In the genomic region with DNA sequence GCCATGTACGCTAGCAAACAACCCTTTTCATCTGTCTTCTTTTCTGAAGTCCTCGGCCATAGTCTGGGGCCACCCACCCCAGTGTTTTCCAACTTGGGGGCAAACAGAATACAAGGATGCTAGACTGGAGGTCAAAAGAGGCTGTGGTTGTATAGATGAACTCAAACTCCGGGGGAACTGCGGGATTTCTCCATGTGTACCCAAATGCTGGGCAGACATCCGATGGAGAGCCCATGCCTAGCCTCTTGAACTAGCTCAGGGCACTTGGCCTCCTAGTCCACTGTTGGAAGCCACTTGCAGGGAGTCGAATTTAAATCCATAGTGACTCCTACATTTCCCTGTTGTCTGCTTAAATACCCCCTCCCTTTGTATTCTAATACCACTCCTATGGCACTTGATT, we compare ENCODE assay signal across 10 mouse cellular contexts. TPM values are rescaled to one million over a fixed set of nuclear protein-coding genes. Genes with fewer than 3 reads are reported as not detected.
DNase-seq lines count a peak whose midpoint lies in the region; ATAC-seq and TF ChIP-seq lines count a peak whose summit lies in the region.
"Had no signal": no experiment of that assay in that cellular context is flagged by ENCODE, and none has a peak within 500 bp of the region (broad histone marks: within the 10 kb centered on the region; RNA-seq: fewer than 3 reads in every experiment).

No protein-coding gene starts in this region.

- no peak for DNase-seq in heart, adult 18-20 months
- DNase-seq in spleen, adult 18-20 months = no peak
- no peak for DNase-seq in thymus, postnatal 14 days
- no peak for DNase-seq in cerebellum, postnatal 36 days

- TF ChIP-seq CTCF in cortical plate, adult 2 months (IDR thresholded peaks at IDR 0.05; ENCODE audit: extremely low read depth, insufficient read depth, low read length) = no peak

- H3K4me2 ChIP-seq in heart, embryonic 15.5 days = peak overlapping the region; percentile 63
- H3K4me2 ChIP-seq in hindbrain, embryonic 13.5 days = peak overlapping the region; percentile 88
- H3K4me2 ChIP-seq in midbrain, embryonic 12.5 days (replicated peaks) = peak overlapping the region; percentile 76

- H3K36me3 ChIP-seq in heart, embryonic 15.5 days = peaks cover 15% of the 10 kb centered on the region
- H3K36me3 ChIP-seq in hindbrain, embryonic 13.5 days = peaks cover 23% of the 10 kb centered on the region
- peaks cover 24% of the 10 kb centered on the region for H3K36me3 ChIP-seq in midbrain, embryonic 12.5 days

- 0 out of 2 replicates have a peak, but pooled peaks have one; percentile 6 for ATAC-seq in heart, embryonic 15.5 days (replicated peaks; ENCODE audit: insufficient number of reproducible peaks, insufficient read depth, low FRiP score, low read depth)
- peak; percentile 44 for ATAC-seq in hindbrain, embryonic 13.5 days (ENCODE audit: low FRiP score)
- ATAC-seq in midbrain, embryonic 12.5 days (ENCODE audit: low FRiP score, low read depth) = no peak

- H3K4me3 ChIP-seq in heart, embryonic 15.5 days = peak overlapping the region; percentile 72
- H3K4me3 ChIP-seq in cortical plate, adult 2 months (ENCODE audit: insufficient read depth, low read length) = peak overlapping the region; percentile 95
- H3K4me3 ChIP-seq in hindbrain, embryonic 13.5 days = peak overlapping the region; percentile 68
- peak overlapping the region; percentile 61 for H3K4me3 ChIP-seq in midbrain, embryonic 12.5 days

- 37% methylated on average over 6 of the region's 6 CpGs for WGBS in heart, embryonic 15.5 days
- 38% methylated on average over 6 of the region's 6 CpGs for WGBS in hindbrain, embryonic 13.5 days
- WGBS in midbrain, embryonic 12.5 days = 31% methylated on average over 6 of the region's 6 CpGs

- TF ChIP-seq POLR2A in cortical plate, adult 2 months (IDR thresholded peaks at IDR 0.05; ENCODE audit: extremely low read depth, insufficient read depth, low read length) = no peak

- no peaks in the 10 kb centered on the region for H3K27me3 ChIP-seq in heart, embryonic 15.5 days
- H3K27me3 ChIP-seq in hindbrain, embryonic 13.5 days = no peaks in the 10 kb centered on the region
- H3K27me3 ChIP-seq in midbrain, embryonic 12.5 days = no peaks in the 10 kb centered on the region

- no peak overlapping the region for H3K27ac ChIP-seq in heart, embryonic 15.5 days
- H3K27ac ChIP-seq in cortical plate, adult 2 months (ENCODE audit: insufficient read depth, low read length) = no peak overlapping the region
- no peak overlapping the region for H3K27ac ChIP-seq in hindbrain, embryonic 13.5 days
- no peak overlapping the region for H3K27ac ChIP-seq in midbrain, embryonic 12.5 days (replicated peaks)
- H3K27ac ChIP-seq: liver, embryonic 14.5 days had no signal

- no peak overlapping the region for H3K9ac ChIP-seq in heart, embryonic 15.5 days
- peak overlapping the region; percentile 58 for H3K9ac ChIP-seq in hindbrain, embryonic 13.5 days
- H3K9ac ChIP-seq in midbrain, embryonic 12.5 days (replicated peaks) = no peak overlapping the region

- no peaks in the 10 kb centered on the region for H3K9me3 ChIP-seq in heart, embryonic 15.5 days (replicated peaks)
- H3K9me3 ChIP-seq in hindbrain, embryonic 13.5 days = no peaks in the 10 kb centered on the region
- H3K9me3 ChIP-seq in midbrain, embryonic 12.5 days = no peaks in the 10 kb centered on the region

- peaks cover 7% of the 10 kb centered on the region for H3K4me1 ChIP-seq in heart, embryonic 15.5 days (replicated peaks)
- H3K4me1 ChIP-seq in cortical plate, adult 2 months (ENCODE audit: control insufficient read depth, insufficient read depth, low read length) = peaks cover 2% of the 10 kb centered on the region; the same call in 1 of the 2 replicates
- H3K4me1 ChIP-seq in hindbrain, embryonic 13.5 days (replicated peaks) = peaks cover 31% of the 10 kb centered on the region
- H3K4me1 ChIP-seq in midbrain, embryonic 12.5 days = peaks cover 11% of the 10 kb centered on the region

RNA-seq across cellular contexts. Expression of gene Zik1, which starts 0.4 kb away (rescaled TPM):
- 4.6 and 5.8 TPM in 2 replicates for polyA plus RNA-seq in heart, embryonic 15.5 days (2015; fragmentation: Nextera tagmentation; extraction: Ambion mirVana)
- total RNA-seq in heart, adult 18-20 months (2021) = 1 to 10 TPM; 1.5 to 1.8 TPM
- 7.3 and 8.6 TPM in 2 replicates for polyA plus RNA-seq in cortical plate, adult 2 months (2012; rRNA removed)
- polyA plus RNA-seq in hindbrain, embryonic 13.5 days (2015; fragmentation: Nextera tagmentation; extraction: Ambion mirVana) = 47.6 and 47.7 TPM in 2 replicates
- 48.9 and 52.8 TPM in 2 replicates for polyA plus RNA-seq in midbrain, embryonic 12.5 days (2016; fragmentation: Nextera tagmentation; extraction: Ambion mirVana)

RNA-seq across cellular contexts. Expression of gene Vmn1r67, which starts 52.4 kb away (rescaled TPM):
- not detected in 2 replicates for polyA plus RNA-seq in heart, embryonic 15.5 days (2015; fragmentation: Nextera tagmentation; extraction: Ambion mirVana)
- total RNA-seq in heart, adult 18-20 months (2021) = not detected
- not detected in 2 replicates for polyA plus RNA-seq in cortical plate, adult 2 months (2012; rRNA removed)
- polyA plus RNA-seq in hindbrain, embryonic 13.5 days (2015; fragmentation: Nextera tagmentation; extraction: Ambion mirVana) = not detected in 2 replicates
- polyA plus RNA-seq in midbrain, embryonic 12.5 days (2016; fragmentation: Nextera tagmentation; extraction: Ambion mirVana) = not detected in 2 replicates
- polyA plus RNA-seq: CD4-positive, CD25-positive, alpha-beta regulatory T cell, adult 4 months; liver, embryonic 14.5 days had no signal
